Mouse (Mus musculus) kidney, postnatal 10 days (tissue): ENCODE measurements around the gene Olfr1009.
"Not testable (repeated sequence)": the region's sequence is repeated elsewhere in the genome, so short reads cannot be mapped to it uniquely, and the experiment has no call there.

Experiments used
- DNase-seq: peaks from one replicate; pipeline ENCODE4 v3.0.0; 2021; ENCODE audit warnings: mixed read lengths

Olfr1009 gene

DNA sequence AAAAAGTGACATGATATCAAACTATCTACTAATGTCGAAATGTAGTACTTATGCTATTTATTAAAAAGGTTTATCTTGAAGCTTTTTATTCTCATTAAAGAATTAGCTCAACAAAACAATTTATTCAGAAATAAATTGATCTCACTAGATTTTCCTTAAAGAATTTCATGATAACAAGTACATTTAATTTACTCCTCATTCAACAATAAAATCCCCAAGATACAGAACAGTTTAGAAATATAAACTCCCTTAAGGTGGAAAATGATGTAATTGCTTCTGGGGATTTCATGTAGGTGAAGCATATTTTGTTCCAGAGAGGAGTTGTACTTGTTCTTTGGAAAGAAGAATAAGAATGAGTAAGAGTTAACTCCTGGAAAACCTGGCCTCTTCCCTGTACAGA is at the start of gene Olfr1009:
Gene Olfr1009, plus strand, starts transcription at position 301 of the 400 bp plus-strand sequence.
- DNase-seq, result no peak

DNA sequence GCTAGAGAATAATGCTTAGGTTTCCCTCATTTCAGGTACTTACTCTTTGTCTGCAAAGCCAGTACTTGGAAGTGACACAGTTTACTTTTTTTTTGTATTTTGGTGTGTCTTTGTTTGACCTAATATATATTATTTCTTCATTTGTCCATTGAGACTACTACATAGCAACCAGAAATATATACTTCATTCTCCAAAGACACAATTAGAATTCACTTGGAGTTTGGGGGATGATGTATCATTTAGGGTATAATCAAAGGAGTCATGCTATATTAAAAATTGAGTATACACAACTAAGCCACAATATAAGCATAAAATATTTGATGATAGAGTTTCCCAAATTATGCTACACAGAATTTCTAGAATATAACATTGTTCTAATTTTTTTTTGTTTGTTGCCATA is 36.6 kb upstream of the Olfr1009 start, which contains the start of gene Olfr1006:
Gene Olfr1006, minus strand, starts transcription at position 101 of the 400 bp plus-strand sequence.
- no peak for DNase-seq

DNA sequence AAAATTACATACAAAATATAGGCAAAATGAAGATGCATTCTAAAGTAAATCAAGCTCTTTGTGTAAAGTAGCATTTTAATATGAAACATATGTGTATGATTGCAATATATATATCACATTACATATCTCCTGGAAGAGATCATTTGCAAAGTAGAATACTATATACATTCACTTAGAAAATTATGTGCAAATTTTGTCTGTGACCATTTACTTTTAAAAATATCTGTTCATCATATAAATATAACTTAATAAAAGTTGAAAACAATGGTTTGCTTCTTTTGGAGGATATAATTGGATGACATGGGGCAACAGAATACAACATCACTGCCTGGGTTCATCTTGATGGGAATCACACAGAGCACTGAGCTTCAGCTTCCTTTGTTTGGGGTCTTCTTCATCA is 26.1 kb upstream of the Olfr1009 start, which contains the start of gene Olfr1008:
Gene Olfr1008, plus strand, starts transcription at position 301 of the 400 bp plus-strand sequence.
- no peak for DNase-seq

DNA sequence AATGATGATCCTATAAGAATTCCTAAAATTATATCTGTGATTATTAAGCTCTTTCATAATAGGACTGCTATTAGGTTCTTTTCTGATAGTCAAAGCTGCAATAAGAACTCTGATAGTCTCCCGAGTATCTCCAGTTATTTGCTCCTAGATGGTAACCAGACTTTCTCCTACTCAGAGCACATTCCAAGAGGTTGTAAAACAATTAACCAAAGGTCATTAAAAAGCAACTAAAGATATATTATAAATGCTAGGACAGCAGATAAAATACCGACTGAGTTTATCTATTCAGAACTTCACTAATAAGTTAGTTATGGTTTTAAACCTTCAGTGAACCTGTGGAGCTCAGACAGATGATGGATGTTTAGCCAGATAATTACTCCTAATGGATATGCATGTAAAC is 4.5 kb upstream of the Olfr1009 start:
- not testable (repeated sequence) for DNase-seq

DNA sequence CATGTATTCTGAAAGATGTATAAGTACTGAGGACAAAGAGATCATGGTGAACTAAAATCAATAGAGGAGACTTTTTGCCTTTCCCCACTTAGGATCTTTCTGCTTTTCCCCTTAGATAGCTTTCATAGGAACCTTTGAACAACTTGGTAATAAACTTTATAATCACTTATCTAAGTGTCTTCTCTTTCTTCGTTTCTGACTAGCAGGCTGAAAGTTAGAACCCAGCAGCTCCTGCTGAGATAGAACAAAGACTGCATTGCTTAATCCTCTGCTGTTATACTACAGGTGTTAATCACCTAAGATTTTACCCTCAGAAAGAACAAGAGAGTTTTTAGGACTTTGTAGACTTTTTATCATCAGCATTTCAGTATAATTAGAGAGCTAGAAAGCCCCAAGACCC is 4.1 kb upstream of the Olfr1009 start:
- DNase-seq, result no peak

DNA sequence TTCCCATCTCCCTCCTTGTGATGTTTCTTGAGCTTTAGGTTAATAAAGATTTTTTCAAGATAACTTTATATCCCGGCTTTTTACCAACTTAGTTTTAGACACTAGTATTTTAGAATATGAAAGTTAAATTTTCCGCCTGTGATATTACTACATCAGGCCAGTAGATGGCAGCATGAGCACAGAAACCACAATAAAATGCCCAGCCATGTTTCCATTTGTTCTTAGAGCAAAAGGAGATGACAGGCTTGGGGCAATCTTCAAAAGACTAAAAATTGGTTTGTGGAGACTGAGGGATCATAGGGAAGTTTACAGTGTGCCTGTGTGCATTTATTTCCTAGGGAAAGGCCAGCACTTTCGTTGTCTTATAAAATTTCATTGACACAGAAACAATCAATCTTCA is 10.6 kb downstream of the Olfr1009 start:
- DNase-seq, result peak; percentile 19

DNA sequence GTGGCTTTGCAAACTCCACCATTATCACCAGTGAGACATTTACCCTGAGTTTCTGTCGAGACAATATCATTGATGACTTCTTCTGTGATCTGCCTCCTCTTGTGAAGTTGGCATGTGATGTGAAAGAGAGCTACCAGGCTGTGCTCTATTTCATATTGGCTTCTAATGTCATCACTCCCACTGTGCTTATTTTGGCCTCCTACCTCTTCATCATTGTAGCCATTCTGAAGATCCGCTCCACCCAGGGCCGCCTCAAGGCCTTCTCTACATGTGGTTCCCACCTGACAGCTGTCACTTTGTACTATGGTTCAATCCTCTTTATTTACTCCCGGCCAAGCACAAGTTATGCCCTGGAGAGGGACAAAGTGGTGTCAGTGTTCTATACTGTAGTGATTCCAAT is 38.6 kb downstream of the Olfr1009 start:
- DNase-seq, result no peak

DNA sequence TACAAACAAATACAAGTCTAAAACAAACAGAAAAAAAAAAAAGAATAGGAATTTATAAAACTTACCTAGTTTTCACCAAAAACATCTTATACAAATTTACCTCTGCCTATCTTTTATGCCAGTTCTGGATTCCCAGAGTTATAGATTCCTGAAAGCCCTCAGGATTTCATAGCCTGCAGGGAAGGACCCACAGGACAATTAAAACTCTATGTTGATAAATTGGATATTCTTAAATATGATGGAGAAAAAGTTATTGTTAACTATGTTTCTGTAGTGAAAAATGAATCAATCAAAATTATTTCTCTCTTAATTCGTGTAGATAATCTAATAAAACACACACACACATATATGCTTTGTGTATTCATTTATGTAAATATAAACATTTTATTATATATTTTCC is 47.4 kb downstream of the Olfr1009 start, which contains the start of gene Olfr1012:
Gene Olfr1012, minus strand, starts transcription at position 101 of the 400 bp plus-strand sequence.
- no peak for DNase-seq

DNA sequence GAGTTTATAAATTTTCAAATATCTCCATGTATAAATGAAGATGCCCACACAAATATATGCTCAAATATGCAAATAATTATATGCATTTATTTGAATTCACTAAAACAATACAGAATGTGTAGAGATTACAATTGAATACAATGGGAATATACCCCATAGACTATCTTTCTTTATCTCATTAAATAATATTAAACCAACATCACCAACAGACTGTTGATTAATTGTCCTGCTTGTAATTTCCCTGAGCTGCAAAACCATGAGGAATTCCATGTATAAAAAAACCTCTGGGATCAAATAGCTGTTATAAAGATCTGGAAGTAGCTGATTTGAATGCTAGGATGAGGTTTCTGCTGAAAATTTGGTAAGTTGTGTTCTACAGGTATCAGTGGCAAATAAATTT is 51.6 kb downstream of the Olfr1009 start, which contains the start of gene Olfr1013:
Gene Olfr1013, plus strand, starts transcription at position 301 of the 400 bp plus-strand sequence.
- no peak for DNase-seq

DNA sequence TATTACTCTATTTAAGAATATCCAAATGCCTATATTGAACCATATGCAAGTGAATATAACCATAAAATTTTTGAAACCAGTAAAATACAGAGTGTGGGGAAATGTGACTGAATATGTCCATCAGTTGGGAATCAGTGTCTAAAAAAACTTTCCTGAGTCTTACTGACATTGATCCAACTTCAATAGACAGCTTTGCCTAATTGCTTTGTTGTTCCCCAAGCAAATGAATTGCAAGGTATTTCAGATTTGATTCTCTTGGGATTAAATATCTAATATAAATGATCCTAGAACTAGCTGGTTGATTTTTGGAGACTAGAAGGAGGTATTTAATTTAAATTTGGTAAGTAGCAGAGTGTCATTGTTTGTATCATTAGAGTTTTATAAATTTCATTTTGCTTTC is 57.2 kb downstream of the Olfr1009 start, which contains the start of gene Olfr1014:
Gene Olfr1014, plus strand, starts transcription at position 301 of the 400 bp plus-strand sequence.
- DNase-seq, result no peak
